Mouse (Mus musculus) gastrocnemius, postnatal 4 days (tissue): ENCODE measurements around the gene Il4ra. TPM values are rescaled to one million over a fixed set of nuclear protein-coding genes. Genes with fewer than 3 reads are reported as not detected.

ENCODE experiments used
- DNase-seq, 2 experiments: peaks; one replicate each; pipeline ENCODE4 v3.0.0; 2021 to 2022; ENCODE audit warnings: low spot score in 2 of 2, mixed read lengths in 2 of 2
- total RNA-seq, 2 experiments: library from RNA; stranded (reverse); gene quantifications; 2 replicates each; pipeline ENCODE4 v1.2.3; 2021

Il4ra gene
- total RNA-seq, 2 experiments from 2014 or later, result 14.5 to 15.1 TPM

DNA sequence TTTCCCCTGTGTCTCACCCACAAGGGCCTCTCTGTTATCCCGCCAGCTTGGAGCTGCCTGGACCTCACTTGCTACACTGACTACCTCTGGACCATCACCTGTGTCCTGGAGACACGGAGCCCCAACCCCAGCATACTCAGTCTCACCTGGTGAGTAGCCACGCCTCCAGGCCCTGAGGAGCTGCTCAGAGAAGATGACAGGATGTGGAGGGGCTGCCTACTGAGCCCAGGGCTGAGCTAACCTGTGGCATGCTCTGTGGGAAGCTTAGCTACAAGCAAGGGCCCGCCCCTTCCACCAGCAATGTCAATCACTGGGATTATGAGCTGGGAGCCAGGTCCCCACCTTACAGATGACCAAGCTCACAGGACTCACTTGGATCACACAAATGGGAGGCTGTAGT lies 73.3 kb downstream of the Il4ra start:
- DNase-seq, result no peak

DNA sequence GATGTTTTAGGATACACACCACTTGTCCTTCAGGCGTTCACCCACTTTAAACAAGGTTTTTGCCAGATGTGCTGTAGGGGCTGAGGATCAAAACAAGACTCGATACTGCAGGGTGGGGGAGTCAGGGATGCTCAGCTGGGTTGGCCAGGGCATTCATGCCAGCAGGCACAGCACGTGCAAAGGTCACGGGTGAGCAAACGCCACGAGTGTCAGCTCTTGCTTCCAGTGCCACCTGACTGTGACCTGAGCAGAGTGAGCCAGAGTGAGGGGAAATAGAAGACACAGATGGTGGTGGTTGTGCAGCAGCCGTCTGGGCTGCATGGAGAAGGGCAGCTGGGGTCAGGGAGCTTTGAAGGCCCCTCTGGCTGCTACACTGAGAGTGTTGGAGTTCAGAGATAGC lies 73.9 kb downstream of the Il4ra start:
- DNase-seq, result no peak

Other genes with a start within 250 kb of the Il4ra start
- gene Kdm8, start 107.4 kb upstream of the Il4ra start, total RNA-seq, result 1 to 10 TPM; 4.6 to 5.0 TPM
- 10 to 100 TPM; 28.3 to 33.6 TPM for gene Nsmce1, start 60.5 kb upstream of the Il4ra start, total RNA-seq
- 1 to 10 TPM; 1.0 to 1.7 TPM for gene Il21r, start 51.3 kb downstream of the Il4ra start, total RNA-seq
- gene Gtf3c1, start 155.7 kb downstream of the Il4ra start, total RNA-seq, result 10 to 100 TPM; 50.4 to 50.5 TPM
- gene D430042O09Rik, start 155.8 kb downstream of the Il4ra start, total RNA-seq, result 10 to 100 TPM; 10.8 to 15.0 TPM